Mouse (Mus musculus): ENCODE results near the gene Ifna6.

DNA sequence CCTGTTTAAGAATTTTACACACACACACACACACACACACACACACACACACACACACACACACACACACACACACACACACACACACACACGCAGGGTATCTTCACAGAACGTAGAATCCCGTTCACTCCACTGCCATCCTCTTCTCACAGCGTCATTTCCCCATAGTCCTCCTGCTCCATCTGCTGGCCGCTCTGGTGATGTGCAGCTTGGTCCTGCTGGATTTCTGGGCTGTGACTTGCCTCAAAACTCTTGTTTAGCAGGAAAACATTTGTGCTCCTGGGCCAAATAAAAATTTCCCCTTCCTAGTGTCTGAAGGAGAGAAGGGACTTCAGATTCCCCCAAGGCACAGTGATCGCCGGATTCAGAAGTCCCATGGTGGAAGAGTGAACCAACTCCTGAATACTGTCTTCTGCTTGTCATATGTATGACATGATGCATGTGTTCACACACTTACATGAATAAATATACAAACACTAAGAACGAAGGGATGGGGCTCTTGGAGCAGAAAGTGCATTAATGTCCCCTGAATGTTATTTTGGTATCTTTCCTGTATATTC lies 40.2 kb downstream of the Ifna6 start:
- TF ChIP-seq TAL1 (IDR thresholded peaks at IDR 0.05; ENCODE audit: low read length) (no peak), GATA1 (IDR thresholded peaks at IDR 0.05; ENCODE audit: low read length) (no peak)
